Mouse (Mus musculus) brain, embryonic 14.5 days (tissue): ENCODE data around the gene Pcbp3.

Source experiments
- CTCF ChIP-seq: fragments of 200-500 bp; IDR thresholded peaks from 2 replicates; pipeline ENCODE4 v1.5.1; 2012; ENCODE audit warnings: inconsistent platforms, mild to moderate bottlenecking, moderate library complexity, borderline replicate concordance; ENCODE audit not compliant: insufficient read depth, insufficient read length; ENCODE audit errors: extremely low read depth
- POLR2A ChIP-seq: fragments of 200-500 bp; IDR thresholded peaks from 2 replicates; pipeline ENCODE4 v1.6.1; 2012; ENCODE audit warnings: mild to moderate bottlenecking, inconsistent platforms, borderline replicate concordance; ENCODE audit not compliant: poor library complexity, insufficient read depth, insufficient read length, severe bottlenecking; ENCODE audit errors: extremely low read depth

DNA sequence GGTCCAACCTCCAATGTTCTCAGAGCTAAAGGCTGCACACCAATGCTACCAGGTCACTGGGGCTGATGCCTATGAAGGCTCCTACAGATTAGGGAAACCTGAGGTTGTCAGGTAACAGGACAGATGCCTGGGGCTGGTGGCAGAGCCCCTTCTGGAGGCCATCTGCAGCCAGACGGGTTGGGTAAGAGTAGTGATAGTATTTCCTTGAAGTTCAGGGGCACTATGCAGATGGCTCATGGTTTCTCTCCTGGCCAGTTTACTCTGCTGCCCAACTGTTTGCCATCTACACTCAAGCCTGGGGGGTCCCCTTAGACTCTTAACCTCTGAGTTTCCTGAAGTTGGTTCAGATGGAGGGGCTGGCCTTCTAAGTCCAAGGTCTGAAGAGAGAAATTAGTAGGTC, 195.5 kb downstream of the Pcbp3 start:
- no peak for TF ChIP-seq CTCF
- no peak for TF ChIP-seq POLR2A
